Comparison of ENCODE assay signal across 27 mouse cellular contexts in the genomic region with DNA sequence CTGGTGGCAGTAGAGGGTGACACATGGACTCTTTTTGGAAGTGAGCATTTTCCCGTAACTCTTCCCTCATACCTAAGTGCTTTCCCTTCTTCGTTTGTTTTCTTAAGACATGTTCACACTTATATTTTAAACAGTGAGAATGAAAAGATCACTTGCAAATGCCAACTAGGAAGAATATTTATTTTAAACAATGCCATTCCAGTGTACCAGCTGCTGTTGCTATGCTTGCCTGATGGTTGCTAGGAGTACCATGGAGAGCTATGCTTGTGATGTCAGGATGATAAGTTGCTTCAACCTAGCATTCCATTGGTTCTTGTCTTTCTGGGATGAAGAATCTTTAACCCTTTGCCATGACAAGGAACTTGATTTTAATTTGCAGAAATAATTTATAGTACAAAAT.
"Had no signal": no experiment of that assay in that cellular context is flagged by ENCODE, and none has a peak within 500 bp of the region (broad histone marks: within the 10 kb centered on the region; RNA-seq: fewer than 3 reads in every experiment).

No protein-coding gene starts in this region.

- H3K4me3 ChIP-seq: gastrocnemius, adult 2 months; heart, adult 2 months; heart, embryonic 13.5 days; heart, embryonic 15.5 days; hindbrain, embryonic 12.5 days; hindbrain, embryonic 15.5 days; kidney, embryonic 15.5 days; limb, embryonic 13.5 days; limb, embryonic 15.5 days; liver, embryonic 12.5 days had no signal

- H3K9ac ChIP-seq: heart, embryonic 13.5 days; heart, embryonic 15.5 days; hindbrain, embryonic 12.5 days; hindbrain, embryonic 15.5 days; kidney, embryonic 15.5 days; limb, embryonic 13.5 days; limb, embryonic 15.5 days; liver, embryonic 12.5 days; liver, embryonic 14.5 days had no signal

- H3K4me1 ChIP-seq: heart, embryonic 13.5 days; heart, embryonic 15.5 days; hindbrain, embryonic 12.5 days; hindbrain, embryonic 15.5 days; kidney, embryonic 15.5 days; limb, embryonic 13.5 days; limb, embryonic 15.5 days; liver, embryonic 12.5 days had no signal

- ATAC-seq: intestine, embryonic 16.5 days; liver, embryonic 12.5 days had no signal

- H3K27ac ChIP-seq: gastrocnemius, adult 2 months; heart, adult 2 months; heart, embryonic 13.5 days; heart, embryonic 15.5 days; hindbrain, embryonic 12.5 days; hindbrain, embryonic 15.5 days; kidney, embryonic 15.5 days; kidney, postnatal 0 days; limb, embryonic 13.5 days; limb, embryonic 15.5 days; liver, embryonic 12.5 days; liver, embryonic 14.5 days had no signal

- H3K4me2 ChIP-seq: heart, embryonic 11.5 days; heart, embryonic 13.5 days; heart, embryonic 15.5 days; hindbrain, embryonic 12.5 days; hindbrain, embryonic 15.5 days; kidney, embryonic 15.5 days; limb, embryonic 13.5 days; limb, embryonic 15.5 days; liver, embryonic 12.5 days had no signal

- H3K36me3 ChIP-seq: heart, embryonic 13.5 days; heart, embryonic 15.5 days; hindbrain, embryonic 12.5 days; hindbrain, embryonic 15.5 days; kidney, embryonic 15.5 days; limb, embryonic 13.5 days; limb, embryonic 15.5 days; liver, embryonic 12.5 days had no signal

- H3K27me3 ChIP-seq: heart, embryonic 13.5 days; heart, embryonic 15.5 days; hindbrain, embryonic 12.5 days; hindbrain, embryonic 15.5 days; kidney, embryonic 15.5 days; limb, embryonic 15.5 days; liver, embryonic 12.5 days had no signal

- DNase-seq: gastrocnemius, adult 2 months; gastrocnemius, postnatal 10 days; gastrocnemius, postnatal 25 days; heart, adult 11 months; heart, adult 2 months; heart, postnatal 14 days; heart, postnatal 36 days; kidney, adult 11 months; kidney, adult 2 months; kidney, adult 9 months; kidney, postnatal 14 days; kidney, postnatal 36 days; layer of hippocampus, postnatal 36 days; left cerebral cortex, postnatal 4 days; lung, adult 18-20 months had no signal

- H3K9me3 ChIP-seq: heart, embryonic 13.5 days; heart, embryonic 15.5 days; hindbrain, embryonic 12.5 days; hindbrain, embryonic 15.5 days; kidney, embryonic 15.5 days; limb, embryonic 13.5 days; limb, embryonic 15.5 days; liver, embryonic 12.5 days had no signal
